Mouse (Mus musculus) ES-E14 (cell line): Measurements from ENCODE around the gene Asic2.

Experiments used
- HCFC1 ChIP-seq: IDR thresholded peaks from 2 replicates; pipeline ENCODE4 v1.6.1; 2012; ENCODE audit warnings: low read length, inconsistent platforms, borderline replicate concordance; ENCODE audit not compliant: insufficient read depth
- ZNF384 ChIP-seq: IDR thresholded peaks from 2 replicates; pipeline ENCODE4 v1.6.1; 2012; ENCODE audit warnings: low read depth, low read length, inconsistent platforms

- TF ChIP-seq ZNF384 (no peak), HCFC1 (no peak)
These were observed 984.7 kb downstream of the Asic2 start for GRCm38 (mm10) chr11:80983530-80983929.
